Mouse (Mus musculus): ENCODE measurements at regions not wholly inside any gene's neighbourhood (a gene's known extent, or its start where the extent isn't known, plus 50 kb on each side); places are given as distances from the start of the nearest gene placed in this dataset.

- Histone ChIP-seq H3K4me3 (ENCODE audit: control insufficient read depth in 1 of 2, insufficient read depth in 1 of 2, low read depth in 2 of 2, low read length in 2 of 2) (no peak overlapping the region), H3K27ac (ENCODE audit: control insufficient read depth, low read depth, low read length) (no peak overlapping the region), H3K9me3 (replicated peaks; ENCODE audit: insufficient read depth, low read length) (no peaks in the 10 kb centered on the region), H3K79me2 (ENCODE audit: control insufficient read depth, insufficient read depth, low read length, poor library complexity) (no peaks in the 10 kb centered on the region), H3K4me1 (ENCODE audit: control insufficient read depth in 1 of 2, insufficient read depth in 2 of 2, low read length in 2 of 2) (no peaks in the 10 kb centered on the region), H3K36me3 (ENCODE audit: control insufficient read depth in 1 of 2, insufficient read depth in 2 of 2, low read length in 2 of 2) (no peaks in the 10 kb centered on the region), H3K27me3 (ENCODE audit: control insufficient read depth in 1 of 2, insufficient read depth in 2 of 2, low read length in 2 of 2) (no peaks in the 10 kb centered on the region), H3K9ac (ENCODE audit: control insufficient read depth, low read depth, low read length, poor library complexity, severe bottlenecking) (no peak overlapping the region)
- no peak for DNase-seq (ENCODE audit: low read depth, low spot score)
- TF ChIP-seq POLR2AphosphoS2 (IDR thresholded peaks at IDR 0.05; ENCODE audit: low read length) (no peak), GABPA (IDR thresholded peaks at IDR 0.05; ENCODE audit: low read depth, low read length) (no peak), MYC (IDR thresholded peaks at IDR 0.05; ENCODE audit: low read depth, low read length) (no peak), TAL1 (IDR thresholded peaks at IDR 0.05; ENCODE audit: low read length) (no peak), ZNF384 (IDR thresholded peaks at IDR 0.05; ENCODE audit: low read depth, low read length) (no peak), RAD21 (IDR thresholded peaks at IDR 0.05; ENCODE audit: low read depth, low read length) (no peak), RCOR1 (IDR thresholded peaks at IDR 0.05; ENCODE audit: low read depth, low read length) (no peak), SMC3 (IDR thresholded peaks at IDR 0.05; ENCODE audit: low read depth, low read length) (no peak)
These were observed 510.9 kb upstream of the Kdm8 start for GRCm38 (mm10) chr7:124933573-124933972.

GRCm38 (mm10) chr7:124939357-124939756 lies 505.1 kb upstream of the Kdm8 start:
- no peaks in the 10 kb centered on the region for H3K9me3 ChIP-seq (replicated peaks; ENCODE audit: insufficient read depth, low read length)
- no peak for DNase-seq (ENCODE audit: low read depth, low spot score)
- TF ChIP-seq ZKSCAN1 (IDR thresholded peaks at IDR 0.05; ENCODE audit: low read depth, low read length) (no peak), POLR2AphosphoS2 (IDR thresholded peaks at IDR 0.05; ENCODE audit: low read length) (no peak), TCF12 (IDR thresholded peaks at IDR 0.05; ENCODE audit: low read depth, low read length) (no peak), NRF1 (IDR thresholded peaks at IDR 0.05; ENCODE audit: insufficient read depth, low read depth, low read length, poor library complexity, severe bottlenecking) (no peak), UBTF (IDR thresholded peaks at IDR 0.05; ENCODE audit: borderline replicate concordance, insufficient read depth, low read depth, low read length) (no peak), RCOR1 (IDR thresholded peaks at IDR 0.05; ENCODE audit: low read depth, low read length) (no peak), SIN3A (IDR thresholded peaks at IDR 0.05; ENCODE audit: low read length) (no peak)
- H3K4me3 ChIP-seq (ENCODE audit: control insufficient read depth in 1 of 2, insufficient read depth in 1 of 2, low read depth in 2 of 2, low read length in 2 of 2), result no peak overlapping the region
- H3K36me3 ChIP-seq (ENCODE audit: control insufficient read depth in 1 of 2, insufficient read depth in 2 of 2, low read length in 2 of 2), result no peaks in the 10 kb centered on the region
- H3K27me3 ChIP-seq (ENCODE audit: control insufficient read depth in 1 of 2, insufficient read depth in 2 of 2, low read length in 2 of 2), result no peaks in the 10 kb centered on the region
- no peak overlapping the region for H3K9ac ChIP-seq (ENCODE audit: control insufficient read depth, low read depth, low read length, poor library complexity, severe bottlenecking)
- H3K27ac ChIP-seq (ENCODE audit: control insufficient read depth, low read depth, low read length), result no peak overlapping the region
- no peaks in the 10 kb centered on the region for H3K4me1 ChIP-seq (ENCODE audit: control insufficient read depth in 1 of 2, insufficient read depth in 2 of 2, low read length in 2 of 2)
- H3K79me2 ChIP-seq (ENCODE audit: control insufficient read depth, insufficient read depth, low read length, poor library complexity), result no peaks in the 10 kb centered on the region

DNA sequence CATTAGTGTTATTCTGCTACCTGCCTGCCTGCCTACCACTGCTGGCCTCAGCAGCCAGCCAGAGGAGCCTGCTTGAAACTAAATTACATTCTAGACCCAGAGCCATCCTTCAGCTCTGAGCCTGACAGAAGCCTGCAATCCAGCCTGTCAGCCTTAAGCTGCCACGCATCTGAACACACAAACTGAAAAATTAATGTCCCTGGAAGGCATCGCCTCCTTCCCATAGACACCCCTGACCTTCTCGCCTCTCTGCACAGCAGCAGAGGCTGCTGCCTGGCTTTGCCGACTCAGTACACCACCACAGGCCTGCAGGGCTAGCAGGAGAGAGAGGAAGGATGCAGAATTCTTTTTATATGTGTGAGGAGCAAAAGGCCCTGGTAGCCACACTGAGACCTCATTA lies 502.9 kb upstream of the Kdm8 start:
- H3K4me3 ChIP-seq (ENCODE audit: control insufficient read depth in 1 of 2, insufficient read depth in 1 of 2, low read depth in 2 of 2, low read length in 2 of 2), result no peak overlapping the region
- no peak overlapping the region for H3K27ac ChIP-seq (ENCODE audit: control insufficient read depth, low read depth, low read length)
- H3K36me3 ChIP-seq (ENCODE audit: control insufficient read depth in 1 of 2, insufficient read depth in 2 of 2, low read length in 2 of 2), result no peaks in the 10 kb centered on the region
- H3K4me1 ChIP-seq (ENCODE audit: control insufficient read depth in 1 of 2, insufficient read depth in 2 of 2, low read length in 2 of 2), result no peaks in the 10 kb centered on the region
- TF ChIP-seq USF2 (IDR thresholded peaks at IDR 0.05; ENCODE audit: borderline replicate concordance in 1 of 2, insufficient read depth in 1 of 2, low read depth in 1 of 2, low read length in 2 of 2), result no peak
- no peak for TF ChIP-seq MXI1 (IDR thresholded peaks at IDR 0.05; ENCODE audit: low read depth, low read length)
- no peak for TF ChIP-seq TCF12 (IDR thresholded peaks at IDR 0.05; ENCODE audit: low read depth, low read length)
- TF ChIP-seq MEF2A (IDR thresholded peaks at IDR 0.05; ENCODE audit: extremely low read depth, insufficient replicate concordance, low read depth, low read length, poor library complexity, severe bottlenecking), result no peak
- no peaks in the 10 kb centered on the region for H3K27me3 ChIP-seq (ENCODE audit: control insufficient read depth in 1 of 2, insufficient read depth in 2 of 2, low read length in 2 of 2)
- no peak for DNase-seq (ENCODE audit: low read depth, low spot score)
- no peaks in the 10 kb centered on the region for H3K79me2 ChIP-seq (ENCODE audit: control insufficient read depth, insufficient read depth, low read length, poor library complexity)
- no peak overlapping the region for H3K9ac ChIP-seq (ENCODE audit: control insufficient read depth, low read depth, low read length, poor library complexity, severe bottlenecking)
- H3K9me3 ChIP-seq (replicated peaks; ENCODE audit: insufficient read depth, low read length), result no peaks in the 10 kb centered on the region

Measured in MEL (cell line).